Mouse (Mus musculus): Measurements from ENCODE around the gene Cyb5b. TPM values are rescaled to one million over a fixed set of nuclear protein-coding genes. Genes with fewer than 3 reads are reported as not detected.

Gene Cyb5b
- 10 to 100 TPM; 36.4 to 41.1 TPM for total RNA-seq (2023)

DNA sequence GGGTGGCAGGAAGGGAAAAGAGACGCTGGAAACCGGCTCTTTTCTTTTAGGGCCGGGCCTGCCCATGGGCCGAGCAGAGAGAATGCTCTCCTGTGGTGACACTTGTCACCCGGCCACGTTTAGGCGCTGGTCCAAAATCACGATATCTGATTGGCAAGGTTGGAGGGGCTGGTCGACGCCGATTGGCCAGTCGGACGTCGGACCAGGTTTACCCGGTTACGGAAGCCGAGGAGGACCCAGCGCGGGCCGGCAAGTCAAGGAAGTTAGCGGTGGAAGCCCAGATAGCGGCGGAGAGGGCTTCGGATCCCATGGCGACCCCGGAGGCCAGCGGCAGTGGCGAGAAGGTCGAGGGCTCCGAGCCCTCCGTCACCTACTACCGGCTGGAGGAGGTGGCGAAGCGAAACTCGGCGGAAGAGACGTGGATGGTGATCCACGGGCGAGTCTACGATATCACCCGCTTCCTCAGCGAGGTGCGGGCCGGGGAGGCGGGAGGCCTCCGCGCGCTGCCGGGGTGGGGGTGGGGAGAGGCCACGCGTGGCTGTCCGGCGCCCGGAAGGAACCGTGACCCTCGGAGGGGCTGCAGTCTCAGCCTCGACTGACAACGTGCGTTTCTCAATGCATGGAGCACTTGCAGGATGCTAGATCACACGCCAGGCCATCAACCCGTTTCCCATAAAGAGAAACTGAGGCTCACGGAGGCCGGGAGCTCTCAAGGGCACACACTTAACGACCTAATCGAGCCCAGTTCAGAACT, at the start of gene Cyb5b:
Gene Cyb5b (plus strand): TSS at position 237 of the 754 bp plus-strand sequence.

Other genes starting within 250 kb of the Cyb5b start
- 10 to 100 TPM; 17.0 to 19.7 TPM for gene Sntb2, start 214.9 kb upstream of the Cyb5b start, total RNA-seq (2023)
- 10 to 100 TPM; 45.9 to 50.3 TPM for gene Vps4a, start 119.4 kb upstream of the Cyb5b start, total RNA-seq (2023)
- 10 to 100 TPM; 12.8 to 15.0 TPM for gene Pdf, start 102.0 kb upstream of the Cyb5b start, total RNA-seq (2023)
- 10 to 100 TPM; 36.7 to 44.7 TPM for gene Cog8, start 94.0 kb upstream of the Cyb5b start, total RNA-seq (2023)
- gene Nip7, start 93.8 kb upstream of the Cyb5b start, total RNA-seq (2023): 10 to 100 TPM; 71.2 to 74.7 TPM
- not detected for gene Tmed6, start 85.0 kb upstream of the Cyb5b start, total RNA-seq (2023)
- gene Terf2, start 54.1 kb upstream of the Cyb5b start, total RNA-seq (2023): 10 to 100 TPM; 46.3 to 46.9 TPM
- gene Nfat5, start 142.8 kb downstream of the Cyb5b start, total RNA-seq (2023): 10 to 100 TPM; 57.6 to 62.0 TPM